ENCODE assay signal across 8 mouse cellular contexts in genomic region chr4:136816701-136817100, GRCm38 (mm10). TPM values are rescaled to one million over a fixed set of nuclear protein-coding genes. Genes with fewer than 3 reads are reported as not detected.
DNase-seq lines count a peak whose midpoint lies in the region; ATAC-seq lines count a peak whose summit lies in the region.
"Had no signal": no experiment of that assay in that cellular context is flagged by ENCODE, and none has a peak within 500 bp of the region (broad histone marks: within the 10 kb centered on the region; RNA-seq: fewer than 3 reads in every experiment).

No protein-coding gene starts in this region.

- no peak overlapping the region for H3K9ac ChIP-seq in forebrain, embryonic 16.5 days (replicated peaks; ENCODE audit: low read depth, low read length)

- 0 out of 2 replicates have a peak overlapping the region, but pooled peaks have one; percentile 41 for H3K27ac ChIP-seq in forebrain, embryonic 16.5 days (ENCODE audit: low read length)

- H3K4me3 ChIP-seq in forebrain, embryonic 16.5 days (replicated peaks; ENCODE audit: low read length) = no peak overlapping the region

- DNase-seq in right cerebral cortex, postnatal 10 days (ENCODE audit: low spot score in 2 of 2) = peak; percentile 75 to 79
- DNase-seq in right cerebral cortex, adult 2 months (ENCODE audit: low spot score in 2 of 2) = no peak
- DNase-seq in layer of hippocampus, postnatal 14 days (ENCODE audit: low spot score in 2 of 2) = peak; percentile 66 to 75
- peak; percentile 85 to 90 for DNase-seq in thymus, postnatal 36 days
- DNase-seq in kidney, adult 9 months = no peak
- no peak for DNase-seq in heart, adult 9 months (ENCODE audit: low spot score in 2 of 2)
- DNase-seq: lung, postnatal 10 days had no signal

- no peaks in the 10 kb centered on the region for H3K36me3 ChIP-seq in forebrain, embryonic 16.5 days (ENCODE audit: control insufficient read depth, insufficient read depth)

- no peaks in the 10 kb centered on the region for H3K9me3 ChIP-seq in forebrain, embryonic 16.5 days (ENCODE audit: control insufficient read depth, low read length)

- peaks cover 39% of the 10 kb centered on the region for H3K4me1 ChIP-seq in forebrain, embryonic 16.5 days (replicated peaks; ENCODE audit: control insufficient read depth, insufficient read depth, low read length)

- WGBS in forebrain, embryonic 16.5 days = 2% methylated on average over 7 of the region's 7 CpGs

- peak; percentile 85 for ATAC-seq in forebrain, embryonic 16.5 days

- H3K27me3 ChIP-seq in forebrain, embryonic 16.5 days (replicated peaks; ENCODE audit: control insufficient read depth, insufficient read depth, low read length) = no peaks in the 10 kb centered on the region

- no peak overlapping the region for H3K4me2 ChIP-seq in forebrain, embryonic 16.5 days (ENCODE audit: low read length)

RNA-seq across cellular contexts. Expression of gene Ephb2, which starts 19.1 kb away (rescaled TPM):
- polyA plus RNA-seq in forebrain, embryonic 16.5 days (2015; fragmentation: Nextera tagmentation; extraction: Ambion mirVana) = 12.3 and 13.1 TPM in 2 replicates
- total RNA-seq in layer of hippocampus, postnatal 14 days (2021) = 10 to 100 TPM; 40.5 to 43.9 TPM

Comparison
In these comparisons a context has a peak if more than half of its experiments do, and no peak if none do; other contexts are left out.
1. DNase-seq: peak in right cerebral cortex, postnatal 10 days (2 of 2), layer of hippocampus, postnatal 14 days (2 of 2) and thymus, postnatal 36 days (2 of 2); none in right cerebral cortex, adult 2 months (0 of 2), kidney, adult 9 months (single experiment) and heart, adult 9 months (0 of 2).